Mouse (Mus musculus): ENCODE measurements around the gene Apoh.

The Apoh gene

GRCm38 (mm10) chr11:108382664-108383063 is 39.5 kb downstream of the Apoh start:
- no peak for DNase-seq (ENCODE audit: extremely low read depth, low read depth)

- DNase-seq (ENCODE audit: extremely low read depth, low read depth), result no peak
These were observed 41.9 kb downstream of the Apoh start for GRCm38 (mm10) chr11:108384920-108385665.

- DNase-seq (ENCODE audit: extremely low read depth, low read depth), result no peak
These were observed 42.5 kb downstream of the Apoh start for GRCm38 (mm10) chr11:108385666-108386024.

GRCm38 (mm10) chr11:108395061-108395460 is 51.9 kb downstream of the Apoh start:
- DNase-seq (ENCODE audit: extremely low read depth, low read depth), result no peak

- DNase-seq (ENCODE audit: extremely low read depth, low read depth), result no peak
These were observed 53.1 kb downstream of the Apoh start for GRCm38 (mm10) chr11:108396076-108396829.

- DNase-seq (ENCODE audit: extremely low read depth, low read depth), result no peak
These were observed 66.9 kb downstream of the Apoh start for GRCm38 (mm10) chr11:108409876-108410644.

GRCm38 (mm10) chr11:108416360-108416759 is 73.2 kb downstream of the Apoh start:
- no peak for DNase-seq (ENCODE audit: extremely low read depth, low read depth)

GRCm38 (mm10) chr11:108418540-108418939 is 75.4 kb downstream of the Apoh start:
- peak; percentile 72 for DNase-seq (ENCODE audit: extremely low read depth, low read depth)

GRCm38 (mm10) chr11:108419242-108419641 is 76.1 kb downstream of the Apoh start:
- DNase-seq (ENCODE audit: extremely low read depth, low read depth), result no peak

GRCm38 (mm10) chr11:108420751-108421150 is 77.6 kb downstream of the Apoh start:
- peak; percentile 68 for DNase-seq (ENCODE audit: extremely low read depth, low read depth)

GRCm38 (mm10) chr11:108423221-108423620 is 80.1 kb downstream of the Apoh start:
- DNase-seq (ENCODE audit: extremely low read depth, low read depth), result no peak

GRCm38 (mm10) chr11:108424111-108424510 is 81.0 kb downstream of the Apoh start:
- no peak for DNase-seq (ENCODE audit: extremely low read depth, low read depth)

- peak; percentile 98 for DNase-seq (ENCODE audit: extremely low read depth, low read depth)
These were observed 81.9 kb downstream of the Apoh start, which contains the start of gene Cep112 for GRCm38 (mm10) chr11:108424889-108425591. Gene Cep112 (plus strand): TSS chr11:108425192.

GRCm38 (mm10) chr11:108425592-108425921 is 82.4 kb downstream of the Apoh start:
- no peak for DNase-seq (ENCODE audit: extremely low read depth, low read depth)

GRCm38 (mm10) chr11:108426086-108426485 is 82.9 kb downstream of the Apoh start:
- no peak for DNase-seq (ENCODE audit: extremely low read depth, low read depth)

- no peak for DNase-seq (ENCODE audit: extremely low read depth, low read depth)
These were observed 84.0 kb downstream of the Apoh start for GRCm38 (mm10) chr11:108427191-108427590.

GRCm38 (mm10) chr11:108429076-108429475 is 85.9 kb downstream of the Apoh start:
- no peak for DNase-seq (ENCODE audit: extremely low read depth, low read depth)

- no peak for DNase-seq (ENCODE audit: extremely low read depth, low read depth)
These were observed 100.9 kb downstream of the Apoh start for GRCm38 (mm10) chr11:108443893-108444563.

GRCm38 (mm10) chr11:108447148-108447547 is 104.0 kb downstream of the Apoh start:
- DNase-seq (ENCODE audit: extremely low read depth, low read depth), result peak; percentile 20

- peak; percentile 34 for DNase-seq (ENCODE audit: extremely low read depth, low read depth)
These were observed 106.7 kb downstream of the Apoh start for GRCm38 (mm10) chr11:108449811-108450210.

- peak; percentile 11 for DNase-seq (ENCODE audit: extremely low read depth, low read depth)
These were observed 116.4 kb downstream of the Apoh start for GRCm38 (mm10) chr11:108459599-108459998.

All from MEL-GATA-1-ER (cell line).